Mouse (Mus musculus) liver, adult 2 months (tissue): ENCODE measurements around the gene Olfr523.

Experiments used
- CTCF ChIP-seq: fragments of 200-500 bp; IDR thresholded peaks from 2 replicates; pipeline ENCODE4 v1.5.1; 2011; ENCODE audit warnings: low read depth, low read length, control low read depth
- POLR2A ChIP-seq: fragments of 200-500 bp; IDR thresholded peaks from 2 replicates; pipeline ENCODE4 v1.6.1; 2011; ENCODE audit warnings: low read length, control low read depth; ENCODE audit not compliant: insufficient read depth; ENCODE audit errors: extremely low read depth

GRCm38 (mm10) chr7:140219268-140219667 lies 46.3 kb downstream of the Olfr523 start:
- TF ChIP-seq CTCF (no peak), POLR2A (no peak)
